18 mouse cellular contexts compared by ENCODE assay signal in genomic region chrX:59113187-59113586, GRCm38 (mm10).
"Had no signal": no experiment of that assay in that cellular context is flagged by ENCODE, and none has a peak within 500 bp of the region (broad histone marks: within the 10 kb centered on the region; RNA-seq: fewer than 3 reads in every experiment).

No protein-coding gene starts in this region.

- ATAC-seq: liver, postnatal 0 days; lung, postnatal 0 days had no signal

- H3K36me3 ChIP-seq: liver, embryonic 13.5 days; liver, embryonic 15.5 days; lung, embryonic 15.5 days; neural tube, embryonic 12.5 days; stomach, embryonic 15.5 days had no signal

- H3K4me3 ChIP-seq: liver, embryonic 13.5 days; liver, embryonic 15.5 days; lung, embryonic 15.5 days; megakaryocyte, embryonic 14.5 days; neural tube, embryonic 12.5 days; stomach, embryonic 15.5 days had no signal

- DNase-seq: liver, embryonic 13.5 days; liver, postnatal 0 days; lung, adult 2 months; lung, postnatal 14 days; lung, postnatal 36 days; right cerebral cortex, postnatal 14 days; thymus, adult 2 months; thymus, postnatal 25 days; thymus, postnatal 4 days had no signal

- H3K4me2 ChIP-seq: liver, embryonic 13.5 days; liver, embryonic 15.5 days; lung, embryonic 15.5 days; midbrain, embryonic 11.5 days; neural tube, embryonic 12.5 days; stomach, embryonic 15.5 days had no signal

- H3K27ac ChIP-seq: liver, embryonic 13.5 days; liver, embryonic 15.5 days; lung, embryonic 15.5 days; macrophage; neural tube, embryonic 12.5 days; stomach, embryonic 15.5 days; stomach, postnatal 0 days had no signal

- H3K4me1 ChIP-seq: liver, embryonic 13.5 days; liver, embryonic 15.5 days; lung, embryonic 15.5 days; megakaryocyte, embryonic 14.5 days; neural tube, embryonic 12.5 days; stomach, embryonic 15.5 days had no signal

- H3K9me3 ChIP-seq: liver, embryonic 13.5 days; liver, embryonic 15.5 days; lung, embryonic 15.5 days; megakaryocyte, embryonic 14.5 days; neural tube, embryonic 12.5 days; stomach, embryonic 15.5 days had no signal

- H3K27me3 ChIP-seq: liver, embryonic 13.5 days; liver, embryonic 15.5 days; lung, embryonic 15.5 days; megakaryocyte, embryonic 14.5 days; neural tube, embryonic 12.5 days; stomach, embryonic 15.5 days had no signal

- H3K9ac ChIP-seq: liver, embryonic 13.5 days; liver, embryonic 15.5 days; liver, postnatal 0 days; lung, embryonic 15.5 days; neural tube, embryonic 12.5 days; stomach, embryonic 15.5 days had no signal
